Mouse (Mus musculus): ENCODE results near the gene Adarb2. TPM values are rescaled to one million over a fixed set of nuclear protein-coding genes. Genes with fewer than 3 reads are reported as not detected.

Adarb2 gene
- polyA plus RNA-seq, 1 experiment from 2014 or later, result 5.5 TPM

DNA sequence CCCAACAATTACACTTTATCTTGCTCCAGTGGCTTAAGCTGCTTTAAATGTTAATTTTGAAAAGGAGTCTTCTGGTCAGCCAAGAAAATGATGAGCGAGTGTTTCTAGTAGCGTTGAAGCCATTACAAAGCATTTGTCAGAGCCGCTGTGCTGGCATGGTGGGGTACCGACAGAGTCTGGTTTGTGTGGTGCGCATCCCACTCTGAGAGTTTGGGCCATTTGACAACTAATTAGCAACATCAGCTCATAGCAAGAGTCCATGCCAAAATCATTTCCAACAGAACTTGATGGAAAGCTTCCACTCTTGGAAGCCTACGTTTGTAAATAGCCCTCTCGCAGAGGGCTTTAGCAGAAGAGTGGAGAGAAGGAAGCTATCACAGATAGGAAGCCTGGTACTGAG is 144.5 kb downstream of the Adarb2 start:
- no peak overlapping the region for H3K27ac ChIP-seq (ENCODE audit: low read depth, low read length)
- DNase-seq (ENCODE audit: low spot score) (no peak), ATAC-seq (replicated peaks; ENCODE audit: low FRiP score) (no peak)
- H3K9me3 ChIP-seq (ENCODE audit: control insufficient read depth, low read length), result no peaks in the 10 kb centered on the region
- H3K4me3 ChIP-seq (ENCODE audit: low read depth, low read length), result no peak overlapping the region
- no peaks in the 10 kb centered on the region for H3K36me3 ChIP-seq (ENCODE audit: control insufficient read depth, insufficient read depth, low read length)
- H3K9ac ChIP-seq (ENCODE audit: low read length), result no peak overlapping the region
- WGBS, result 89% methylated on average over 7 of the region's 7 CpGs
- no peaks in the 10 kb centered on the region for H3K27me3 ChIP-seq (ENCODE audit: control insufficient read depth, insufficient read depth, low read length)
- H3K4me1 ChIP-seq (replicated peaks; ENCODE audit: control insufficient read depth, insufficient read depth, low read length), result no peaks in the 10 kb centered on the region
- no peak overlapping the region for H3K4me2 ChIP-seq (ENCODE audit: low read depth, low read length, severe bottlenecking)

DNA sequence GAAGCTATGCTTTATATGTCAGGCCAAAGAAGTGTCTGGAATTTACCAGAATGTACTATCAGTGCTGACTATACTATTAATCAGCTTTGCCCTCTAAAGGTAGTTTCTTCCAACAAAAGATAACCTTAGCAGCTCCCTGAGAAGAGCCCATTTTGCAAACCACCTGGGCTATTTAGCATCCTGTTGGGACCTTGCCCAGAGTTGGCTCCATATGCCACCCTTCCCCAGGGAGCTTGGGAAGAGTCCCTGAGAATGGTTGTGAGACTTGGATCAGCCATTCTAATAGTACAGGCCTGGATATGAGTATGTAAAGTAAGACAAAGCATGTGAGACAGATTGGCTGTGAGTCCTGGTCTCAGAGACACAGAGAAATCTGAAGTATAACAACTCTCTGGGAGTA is 149.7 kb downstream of the Adarb2 start:
- ATAC-seq (replicated peaks; ENCODE audit: low FRiP score) (no peak), DNase-seq (ENCODE audit: low spot score) (no peak)
- H3K9ac ChIP-seq (ENCODE audit: low read length), result no peak overlapping the region

DNA sequence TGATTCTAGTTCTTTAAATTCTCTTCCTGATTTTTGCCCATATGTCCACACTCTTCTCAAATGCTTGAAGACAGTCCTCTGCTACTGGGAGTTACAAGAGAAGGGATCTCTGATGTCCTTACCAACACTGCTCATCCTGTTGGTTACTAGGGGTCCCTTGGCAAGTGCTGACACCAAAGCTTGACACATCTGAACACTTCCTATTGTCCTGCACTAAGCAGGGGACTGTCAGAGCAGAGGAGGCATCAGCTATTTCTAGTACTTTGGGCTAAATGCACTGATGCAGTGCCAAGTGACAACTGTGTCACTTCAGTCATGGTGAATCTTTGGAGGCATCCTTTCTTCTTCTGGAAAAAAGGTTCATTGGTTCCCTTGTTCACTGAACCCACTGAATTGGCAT is 150.3 kb downstream of the Adarb2 start:
- H3K4me1 ChIP-seq (replicated peaks; ENCODE audit: control insufficient read depth, insufficient read depth, low read length), result no peaks in the 10 kb centered on the region
- no peak for ATAC-seq (replicated peaks; ENCODE audit: low FRiP score)
- no peak for DNase-seq (ENCODE audit: low spot score)
- no peaks in the 10 kb centered on the region for H3K9me3 ChIP-seq (ENCODE audit: control insufficient read depth, low read length)
- no peak overlapping the region for H3K4me3 ChIP-seq (ENCODE audit: low read depth, low read length)
- no peak overlapping the region for H3K27ac ChIP-seq (ENCODE audit: low read depth, low read length)
- H3K36me3 ChIP-seq (ENCODE audit: control insufficient read depth, insufficient read depth, low read length), result no peaks in the 10 kb centered on the region
- no peak overlapping the region for H3K4me2 ChIP-seq (ENCODE audit: low read depth, low read length, severe bottlenecking)
- no peak overlapping the region for H3K9ac ChIP-seq (ENCODE audit: low read length)
- H3K27me3 ChIP-seq (ENCODE audit: control insufficient read depth, insufficient read depth, low read length), result no peaks in the 10 kb centered on the region

More for the DNA sequence above, 149.7 kb downstream of the Adarb2 start:
- H3K9me3 ChIP-seq (ENCODE audit: control insufficient read depth, low read length), result no peaks in the 10 kb centered on the region
- no peaks in the 10 kb centered on the region for H3K4me1 ChIP-seq (replicated peaks; ENCODE audit: control insufficient read depth, insufficient read depth, low read length)
- no peak overlapping the region for H3K4me3 ChIP-seq (ENCODE audit: low read depth, low read length)
- no peak overlapping the region for H3K4me2 ChIP-seq (ENCODE audit: low read depth, low read length, severe bottlenecking)
- H3K27me3 ChIP-seq (ENCODE audit: control insufficient read depth, insufficient read depth, low read length), result no peaks in the 10 kb centered on the region
- H3K27ac ChIP-seq (ENCODE audit: low read depth, low read length), result no peak overlapping the region
- no peaks in the 10 kb centered on the region for H3K36me3 ChIP-seq (ENCODE audit: control insufficient read depth, insufficient read depth, low read length)

DNA sequence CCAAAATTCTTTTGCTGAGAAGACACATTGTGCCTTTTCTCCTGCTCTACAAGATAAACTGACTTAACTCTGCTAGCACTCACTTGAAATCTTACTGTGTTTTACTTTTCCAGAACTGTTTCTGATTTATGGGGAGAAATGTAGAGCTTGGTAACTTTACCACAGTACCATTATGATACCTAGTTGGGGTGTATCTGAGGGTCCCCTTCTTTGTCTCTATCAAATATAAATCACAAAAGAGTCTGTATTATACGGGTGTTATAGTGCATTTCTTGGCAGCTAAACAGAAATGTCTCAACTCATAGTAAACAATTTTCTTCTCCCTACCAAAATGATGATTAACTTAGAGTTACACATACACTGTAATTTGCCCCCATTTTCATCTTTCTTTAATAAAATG is 162.9 kb downstream of the Adarb2 start:
- H3K27ac ChIP-seq (ENCODE audit: low read depth, low read length), result no peak overlapping the region
- no peak for ATAC-seq (replicated peaks; ENCODE audit: low FRiP score)
- WGBS, result 86% methylated on average over 1 of the region's 1 CpGs
- no peaks in the 10 kb centered on the region for H3K9me3 ChIP-seq (ENCODE audit: control insufficient read depth, low read length)
- H3K4me1 ChIP-seq (replicated peaks; ENCODE audit: control insufficient read depth, insufficient read depth, low read length), result no peaks in the 10 kb centered on the region
- no peak for DNase-seq (ENCODE audit: low spot score)
- H3K4me2 ChIP-seq (ENCODE audit: low read depth, low read length, severe bottlenecking), result no peak overlapping the region
- H3K4me3 ChIP-seq (ENCODE audit: low read depth, low read length), result no peak overlapping the region
- no peak overlapping the region for H3K9ac ChIP-seq (ENCODE audit: low read length)
- no peaks in the 10 kb centered on the region for H3K36me3 ChIP-seq (ENCODE audit: control insufficient read depth, insufficient read depth, low read length)
- H3K27me3 ChIP-seq (ENCODE audit: control insufficient read depth, insufficient read depth, low read length), result no peaks in the 10 kb centered on the region

DNA sequence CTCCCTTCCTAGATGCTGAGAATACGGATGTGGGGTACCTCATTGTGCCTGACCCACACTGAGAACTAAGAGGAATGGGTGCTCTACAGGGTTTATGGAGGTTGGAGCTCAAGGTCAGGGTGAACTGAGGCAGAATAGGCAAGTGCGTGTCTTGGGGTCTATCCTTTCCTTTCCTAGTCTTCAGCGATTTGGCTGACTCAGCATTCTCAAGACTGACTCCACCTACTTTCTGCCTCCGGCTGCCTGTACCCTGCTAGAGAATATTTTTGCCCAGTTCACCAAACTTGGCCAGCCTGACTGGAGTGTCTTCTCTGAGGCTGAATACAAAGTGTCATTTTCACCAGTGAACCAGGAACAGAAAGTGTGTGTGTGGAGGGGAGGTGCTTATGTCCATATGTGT is 163.4 kb downstream of the Adarb2 start:
- 88% methylated on average over 4 of the region's 4 CpGs for WGBS
- ATAC-seq (replicated peaks; ENCODE audit: low FRiP score) (no peak), DNase-seq (ENCODE audit: low spot score) (no peak)
- no peaks in the 10 kb centered on the region for H3K27me3 ChIP-seq (ENCODE audit: control insufficient read depth, insufficient read depth, low read length)
- H3K4me1 ChIP-seq (replicated peaks; ENCODE audit: control insufficient read depth, insufficient read depth, low read length), result no peaks in the 10 kb centered on the region
- no peaks in the 10 kb centered on the region for H3K36me3 ChIP-seq (ENCODE audit: control insufficient read depth, insufficient read depth, low read length)
- no peak overlapping the region for H3K27ac ChIP-seq (ENCODE audit: low read depth, low read length)
- no peak overlapping the region for H3K4me3 ChIP-seq (ENCODE audit: low read depth, low read length)
- H3K9me3 ChIP-seq (ENCODE audit: control insufficient read depth, low read length), result no peaks in the 10 kb centered on the region
- no peak overlapping the region for H3K4me2 ChIP-seq (ENCODE audit: low read depth, low read length, severe bottlenecking)
- no peak overlapping the region for H3K9ac ChIP-seq (ENCODE audit: low read length)

DNA sequence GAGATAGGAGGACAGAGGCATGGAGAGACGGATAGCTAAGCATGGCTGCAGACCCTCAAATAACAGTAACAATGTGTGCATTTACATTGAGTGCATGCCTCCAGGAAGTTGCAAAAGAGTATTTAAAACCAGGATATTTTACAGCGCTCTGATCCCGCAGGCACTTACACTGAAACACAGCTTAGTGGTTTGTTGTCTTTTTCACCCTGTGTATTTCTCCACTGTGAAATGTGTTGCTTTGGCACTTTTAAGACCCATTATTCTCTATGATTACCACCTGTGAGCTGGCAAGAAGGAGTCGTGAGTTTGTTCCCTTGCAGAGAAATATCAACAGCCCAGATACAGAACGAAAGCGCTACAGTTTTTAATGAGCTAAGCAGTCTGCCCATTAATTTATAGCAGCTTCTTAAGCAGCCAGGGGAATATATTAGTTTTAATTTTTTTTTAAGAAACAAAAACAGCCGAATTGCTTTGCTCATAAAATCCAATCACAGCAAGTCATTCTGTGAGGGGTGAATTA is 167.3 kb downstream of the Adarb2 start:
- no peak overlapping the region for H3K4me2 ChIP-seq (ENCODE audit: low read depth, low read length, severe bottlenecking)
- DNase-seq (ENCODE audit: low spot score) (no peak), ATAC-seq (replicated peaks; ENCODE audit: low FRiP score) (no peak)
- no peak overlapping the region for H3K4me3 ChIP-seq (ENCODE audit: low read depth, low read length)
- no peaks in the 10 kb centered on the region for H3K4me1 ChIP-seq (replicated peaks; ENCODE audit: control insufficient read depth, insufficient read depth, low read length)
- H3K36me3 ChIP-seq (ENCODE audit: control insufficient read depth, insufficient read depth, low read length), result no peaks in the 10 kb centered on the region
- no peak overlapping the region for H3K9ac ChIP-seq (ENCODE audit: low read length)
- WGBS, result 85% methylated on average over 7 of the region's 7 CpGs
- no peak overlapping the region for H3K27ac ChIP-seq (ENCODE audit: low read depth, low read length)
- no peaks in the 10 kb centered on the region for H3K9me3 ChIP-seq (ENCODE audit: control insufficient read depth, low read length)
- H3K27me3 ChIP-seq (ENCODE audit: control insufficient read depth, insufficient read depth, low read length), result no peaks in the 10 kb centered on the region

DNA sequence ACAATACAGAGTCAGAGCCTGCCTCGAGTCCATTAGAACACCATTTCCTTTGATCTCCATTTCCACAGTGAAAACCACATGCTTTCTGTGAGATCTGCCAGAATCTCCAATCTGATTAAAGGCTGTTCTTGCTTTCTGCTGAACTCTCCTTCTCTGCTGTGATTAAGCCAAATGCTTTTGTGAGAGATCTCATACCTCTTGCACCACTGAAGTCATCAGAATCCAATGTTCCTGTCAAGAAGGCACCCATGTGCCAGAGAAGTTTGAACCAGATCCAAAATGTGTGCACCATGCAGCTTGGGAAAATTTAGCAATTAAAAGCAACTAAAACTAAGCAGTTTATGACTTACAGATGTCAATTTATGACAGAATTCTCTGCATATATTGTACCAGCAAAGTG is 185.9 kb downstream of the Adarb2 start:
- no peak overlapping the region for H3K27ac ChIP-seq (ENCODE audit: low read depth, low read length)
- H3K36me3 ChIP-seq (ENCODE audit: control insufficient read depth, insufficient read depth, low read length), result no peaks in the 10 kb centered on the region
- no peaks in the 10 kb centered on the region for H3K9me3 ChIP-seq (ENCODE audit: control insufficient read depth, low read length)
- no peak overlapping the region for H3K4me3 ChIP-seq (ENCODE audit: low read depth, low read length)
- no peak overlapping the region for H3K4me2 ChIP-seq (ENCODE audit: low read depth, low read length, severe bottlenecking)
- no peak overlapping the region for H3K9ac ChIP-seq (ENCODE audit: low read length)
- DNase-seq (ENCODE audit: low spot score) (no peak), ATAC-seq (replicated peaks; ENCODE audit: low FRiP score) (no peak)
- 44% methylated on average over 1 of the region's 1 CpGs for WGBS
- no peaks in the 10 kb centered on the region for H3K27me3 ChIP-seq (ENCODE audit: control insufficient read depth, insufficient read depth, low read length)
- H3K4me1 ChIP-seq (replicated peaks; ENCODE audit: control insufficient read depth, insufficient read depth, low read length), result no peaks in the 10 kb centered on the region

DNA sequence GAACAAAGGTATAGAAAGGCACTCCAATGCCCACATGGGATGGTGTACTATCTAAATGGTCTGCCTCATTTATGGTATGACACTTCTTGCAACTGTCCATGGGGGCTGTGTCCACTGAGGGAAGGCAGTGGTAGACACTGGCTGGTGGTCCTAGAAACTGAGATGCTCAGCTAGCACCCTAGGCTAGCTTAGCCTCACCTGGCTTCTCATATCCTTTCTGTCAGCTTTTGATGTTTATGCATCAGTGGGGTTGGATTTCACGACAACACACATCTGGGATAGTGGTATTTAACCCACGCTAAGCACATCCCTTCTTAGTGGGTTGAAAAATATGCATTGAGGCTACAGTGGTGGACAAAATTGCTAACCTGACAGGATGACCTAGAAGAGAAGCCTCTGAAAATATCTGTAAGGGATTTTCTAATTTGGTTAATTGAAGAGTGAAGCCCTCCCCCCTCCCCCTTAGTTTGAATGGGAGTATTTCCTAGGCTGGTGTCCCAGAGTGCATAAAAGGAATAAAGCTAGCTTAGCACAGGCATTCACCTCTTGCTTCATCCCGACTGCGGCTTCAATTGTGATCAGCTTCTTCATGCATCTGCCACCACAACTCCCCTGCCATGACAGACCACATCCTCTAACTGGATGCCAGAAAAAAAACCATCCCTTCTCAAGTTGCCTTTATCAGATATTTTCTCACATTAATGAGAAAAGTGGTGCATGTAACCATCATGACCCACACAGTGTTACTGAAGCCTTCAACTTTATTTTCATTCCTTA is 197.8 kb downstream of the Adarb2 start:
- no peak overlapping the region for H3K4me2 ChIP-seq (ENCODE audit: low read depth, low read length, severe bottlenecking)
- H3K27me3 ChIP-seq (ENCODE audit: control insufficient read depth, insufficient read depth, low read length), result no peaks in the 10 kb centered on the region
- no peaks in the 10 kb centered on the region for H3K4me1 ChIP-seq (replicated peaks; ENCODE audit: control insufficient read depth, insufficient read depth, low read length)
- H3K9me3 ChIP-seq (ENCODE audit: control insufficient read depth, low read length), result no peaks in the 10 kb centered on the region
- WGBS, result 45% methylated on average over 4 of the region's 4 CpGs
- no peak overlapping the region for H3K27ac ChIP-seq (ENCODE audit: low read depth, low read length)
- no peaks in the 10 kb centered on the region for H3K36me3 ChIP-seq (ENCODE audit: control insufficient read depth, insufficient read depth, low read length)
- no peak for ATAC-seq (replicated peaks; ENCODE audit: low FRiP score)
- DNase-seq (ENCODE audit: low spot score), result no peak
- no peak overlapping the region for H3K9ac ChIP-seq (ENCODE audit: low read length)
- no peak overlapping the region for H3K4me3 ChIP-seq (ENCODE audit: low read depth, low read length)

DNA sequence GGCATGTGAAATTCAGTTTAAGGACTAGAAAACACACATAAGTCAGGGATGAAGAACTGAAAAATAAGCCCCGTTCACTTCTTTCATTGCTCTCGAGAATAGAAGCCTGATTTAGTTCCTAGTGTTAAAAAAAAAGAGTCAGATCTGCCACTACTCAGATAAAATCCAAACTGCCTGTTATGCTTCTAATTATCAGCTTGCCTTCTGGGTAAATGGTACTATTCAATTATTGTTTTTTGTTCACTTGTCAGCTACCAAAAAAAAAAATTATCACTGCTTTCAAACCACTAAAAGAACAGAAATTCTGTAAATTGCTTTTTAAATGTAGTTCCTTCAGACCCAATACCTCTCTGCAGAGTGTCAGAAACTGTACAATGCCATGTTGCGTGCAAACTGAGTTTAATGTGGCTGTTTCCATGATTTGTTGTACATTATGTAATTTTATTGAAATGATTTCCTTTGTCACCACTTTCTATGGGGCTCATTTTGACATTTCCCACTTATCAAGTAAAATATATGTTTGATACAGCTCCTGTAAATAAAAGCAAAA is 199.7 kb downstream of the Adarb2 start:
- H3K4me3 ChIP-seq (ENCODE audit: low read depth, low read length), result no peak overlapping the region
- H3K9me3 ChIP-seq (ENCODE audit: control insufficient read depth, low read length), result no peaks in the 10 kb centered on the region
- no peaks in the 10 kb centered on the region for H3K4me1 ChIP-seq (replicated peaks; ENCODE audit: control insufficient read depth, insufficient read depth, low read length)
- H3K36me3 ChIP-seq (ENCODE audit: control insufficient read depth, insufficient read depth, low read length), result no peaks in the 10 kb centered on the region
- DNase-seq (ENCODE audit: low spot score) (no peak), ATAC-seq (replicated peaks; ENCODE audit: low FRiP score) (no peak)
- H3K9ac ChIP-seq (ENCODE audit: low read length), result no peak overlapping the region
- 69% methylated on average over 3 of the region's 3 CpGs for WGBS
- H3K27ac ChIP-seq (ENCODE audit: low read depth, low read length), result no peak overlapping the region
- H3K4me2 ChIP-seq (ENCODE audit: low read depth, low read length, severe bottlenecking), result no peak overlapping the region
- no peaks in the 10 kb centered on the region for H3K27me3 ChIP-seq (ENCODE audit: control insufficient read depth, insufficient read depth, low read length)

Data from forebrain, embryonic 11.5 days (tissue).